Comparison of ENCODE assay signal across 19 mouse cellular contexts in genomic region chr9:116128886-116129285, GRCm38 (mm10). TPM values are rescaled to one million over a fixed set of nuclear protein-coding genes. Genes with fewer than 3 reads are reported as not detected.
DNase-seq lines count a peak whose midpoint lies in the region; TF ChIP-seq lines count a peak whose summit lies in the region.
"Had no signal": no experiment of that assay in that cellular context is flagged by ENCODE, and none has a peak within 500 bp of the region (broad histone marks: within the 10 kb centered on the region; RNA-seq: fewer than 3 reads in every experiment).

No protein-coding gene starts in this region.

- peaks cover 10% of the 10 kb centered on the region for H3K4me1 ChIP-seq in lung, adult 2 months (ENCODE audit: control insufficient read depth, insufficient read depth, low read length)

- TF ChIP-seq CTCF in lung, adult 2 months (IDR thresholded peaks at IDR 0.05; ENCODE audit: insufficient read depth, low read length) = no peak

- peak; percentile 54 for DNase-seq in kidney, postnatal 10 days
- no peak for DNase-seq in kidney, adult 11 months
- DNase-seq in lung, postnatal 10 days = peak; percentile 41
- no peak for DNase-seq in lung, adult 2 months
- DNase-seq: adrenal gland, adult 2 months; adrenal gland, postnatal 10 days; adrenal gland, postnatal 25 days; cerebellum, adult 11 months; cerebellum, adult 18-20 months; cerebellum, adult 8-10 months; cerebellum, adult 9-11 months; cerebellum, postnatal 14 days; cerebellum, postnatal 36 days; embryo, embryonic 11 days had no signal

- no peak overlapping the region for H3K4me3 ChIP-seq in lung, adult 2 months (replicated peaks; ENCODE audit: extremely low read depth, low read depth, low read length)
- H3K4me3 ChIP-seq: embryonic facial prominence, embryonic 13.5 days; embryonic facial prominence, embryonic 15.5 days; erythroblast, embryonic 14.5 days; forebrain, embryonic 10.5 days; forebrain, embryonic 12.5 days had no signal

- TF ChIP-seq POLR2A in lung, adult 2 months (IDR thresholded peaks at IDR 0.05; ENCODE audit: borderline replicate concordance, extremely low read depth, low read depth, low read length) = no peak

- WGBS in lung, adult 2 months = 44% methylated on average over 3 of the region's 3 CpGs

RNA-seq across cellular contexts. Expression of gene Tgfbr2, which starts 46.3 kb away (rescaled TPM):
- polyA plus RNA-seq in lung, adult 2 months (2012; rRNA removed) = 135 and 146 TPM in 2 replicates

Comparison
In these comparisons a context has a peak if more than half of its experiments do, and no peak if none do; other contexts are left out.
1. DNase-seq: peak in kidney, postnatal 10 days (single experiment) and lung, postnatal 10 days (single experiment); none in kidney, adult 11 months (single experiment) and lung, adult 2 months (single experiment).